Mouse (Mus musculus): ENCODE data around the gene Ep300.

- no peak for TF ChIP-seq POLR2A (IDR thresholded peaks at IDR 0.05; ENCODE audit: borderline replicate concordance, extremely low read depth, low read depth, low read length)
- TF ChIP-seq CTCF (IDR thresholded peaks at IDR 0.05; ENCODE audit: insufficient read depth, low read length), result no peak
Measured at GRCm38 (mm10) chr15:81605241-81605640, 20.1 kb downstream of the Ep300 start.
